Mouse (Mus musculus) large intestine, adult 2 months (tissue): ENCODE measurements around the gene H1foo. TPM values are rescaled to one million over a fixed set of nuclear protein-coding genes. Genes with fewer than 3 reads are reported as not detected.

Experiments used
- DNase-seq: peaks from one replicate; pipeline ENCODE4 v3.0.0-alpha.2; 2012; ENCODE audit warnings: low read depth, low spot score
- WGBS: fragments of 180-500 bp; shearing (Covaris S2); methylation state at CpG from one replicate; pipeline ENCODE4 v1.1.7; 2018; 5-methylcytosine and 5-hydroxymethylcytosine counted together
- polyA plus RNA-seq: library from polyadenylated mRNA; depleted of rRNA; stranded (reverse); fragments of >200 nt; gene quantifications from 2 replicates; pipeline ENCODE4 v1.2.3, GENCODE M21; 2012; rRNA removed

H1foo gene
- polyA plus RNA-seq = not detected in 2 replicates

DNA sequence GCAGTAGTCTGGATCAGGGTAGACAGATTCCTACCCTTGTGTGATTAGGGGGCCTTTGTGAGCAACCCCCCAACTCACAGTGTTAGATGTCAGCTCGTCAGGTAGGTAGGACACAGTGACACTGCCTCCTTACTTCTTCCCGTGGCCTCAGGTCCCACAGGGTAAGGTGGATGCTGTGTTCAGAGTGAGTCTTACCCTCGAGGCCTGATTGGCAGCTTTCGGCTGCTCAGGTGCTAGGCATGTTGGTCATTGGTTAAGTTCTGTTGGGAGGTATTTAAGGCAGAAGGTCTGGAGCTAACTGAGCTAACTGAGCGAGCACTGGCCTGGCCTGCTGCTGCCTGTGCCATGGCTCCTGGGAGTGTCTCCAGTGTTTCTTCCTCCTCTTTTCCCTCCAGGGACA is at the start of gene H1foo:
TSS of gene H1foo (plus strand) at position 301 of the 400 bp plus-strand sequence.
- DNase-seq = no peak
- WGBS = 91% methylated on average over 5 of the region's 5 CpGs

DNA sequence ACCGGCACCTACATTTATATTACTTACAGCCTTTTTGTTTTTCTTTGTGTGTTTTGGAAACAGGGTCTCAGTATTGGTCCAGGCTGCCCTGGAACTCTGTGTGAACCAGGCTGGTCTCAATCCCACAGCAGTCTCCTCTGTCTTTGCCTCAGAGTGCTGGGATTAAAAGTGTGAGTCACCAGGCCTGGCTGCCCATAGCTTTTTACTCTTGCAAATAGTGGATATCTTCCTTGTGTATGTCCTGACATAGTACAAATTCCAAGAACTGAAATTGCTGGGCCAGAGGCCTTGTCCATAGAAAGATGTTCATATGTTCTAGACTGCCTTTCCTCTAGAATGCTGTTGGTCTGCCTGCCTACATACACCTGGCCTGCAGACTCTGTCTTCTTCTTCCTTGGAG is 48.4 kb upstream of the H1foo start:
- no peak for DNase-seq
- 68% methylated on average over 1 of the region's 1 CpGs for WGBS

GRCm38 (mm10) chr6:115897117-115897516 is 47.6 kb upstream of the H1foo start:
- no peak for DNase-seq
- 61% methylated on average over 4 of the region's 4 CpGs for WGBS

DNA sequence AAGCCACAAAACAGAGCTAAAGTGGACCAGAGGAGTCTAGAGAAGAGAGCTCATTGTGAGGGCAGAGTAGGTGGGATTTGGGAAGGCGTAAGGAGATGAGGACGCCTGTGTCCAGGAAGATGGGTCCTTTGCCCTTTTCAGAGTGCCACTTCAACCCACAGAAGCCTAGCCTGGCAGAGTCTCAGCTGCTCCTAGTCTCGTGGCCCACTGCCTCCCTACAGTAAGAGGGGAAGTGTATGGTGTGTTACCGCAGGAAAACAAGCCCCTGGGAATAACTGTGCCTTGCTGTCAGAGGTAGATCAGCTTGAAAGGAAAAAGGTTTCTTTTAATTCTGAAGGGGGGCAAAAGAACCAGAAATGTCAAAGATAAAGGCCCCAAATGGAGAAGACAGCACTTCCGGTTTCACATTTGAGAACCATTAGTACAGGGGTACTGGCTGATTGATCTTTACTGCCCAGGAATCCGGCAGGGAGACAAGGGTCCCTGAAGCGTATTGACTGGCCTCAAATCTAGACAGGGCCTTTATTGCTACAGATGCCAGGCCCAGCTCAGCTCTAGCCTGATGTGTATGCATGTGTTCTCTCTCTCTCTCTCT is 46.7 kb upstream of the H1foo start:
- 87% methylated on average over 7 of the region's 7 CpGs for WGBS
- no peak for DNase-seq

GRCm38 (mm10) chr6:115901062-115901461 is 43.7 kb upstream of the H1foo start:
- 13% methylated on average over 3 of the region's 3 CpGs for WGBS
- DNase-seq = no peak

GRCm38 (mm10) chr6:115901489-115901931 is 43.2 kb upstream of the H1foo start:
- WGBS = 78% methylated on average over 8 of the region's 8 CpGs
- no peak for DNase-seq

- 79% methylated on average over 3 of the region's 3 CpGs for WGBS
- DNase-seq = no peak
Measured at GRCm38 (mm10) chr6:115902545-115902944, 42.2 kb upstream of the H1foo start.

- no peak for DNase-seq
- 90% methylated on average over 6 of the region's 6 CpGs for WGBS
Measured at GRCm38 (mm10) chr6:115905568-115905967, 39.2 kb upstream of the H1foo start.

DNA sequence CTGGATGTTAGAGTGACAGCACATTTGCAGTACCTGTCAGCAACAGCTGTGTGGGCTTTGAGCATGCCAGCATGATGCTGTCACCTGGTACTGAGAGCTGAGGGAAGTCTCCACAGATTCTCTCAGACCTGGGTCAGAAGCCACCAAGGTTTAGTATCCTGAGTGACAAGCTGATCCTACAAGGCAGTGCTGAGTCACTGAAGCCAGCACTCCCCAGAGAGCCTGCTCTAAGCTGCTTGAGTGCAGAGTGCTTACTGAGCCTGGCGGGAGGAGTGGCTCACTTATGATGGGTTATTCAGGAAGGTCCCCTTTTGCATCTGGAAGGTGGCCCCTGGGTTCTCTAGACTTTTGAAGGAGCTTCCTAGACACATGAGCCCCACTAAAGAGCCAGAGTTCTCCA is 38.3 kb upstream of the H1foo start:
- no peak for DNase-seq
- 86% methylated on average over 1 of the region's 1 CpGs for WGBS

- WGBS = 78% methylated on average over 2 of the region's 2 CpGs
- DNase-seq = no peak
Measured at GRCm38 (mm10) chr6:115906871-115907270, 37.9 kb upstream of the H1foo start.

- DNase-seq = no peak
- WGBS = 69% methylated on average over 6 of the region's 6 CpGs
Measured at GRCm38 (mm10) chr6:115908421-115908982, 36.2 kb upstream of the H1foo start.

DNA sequence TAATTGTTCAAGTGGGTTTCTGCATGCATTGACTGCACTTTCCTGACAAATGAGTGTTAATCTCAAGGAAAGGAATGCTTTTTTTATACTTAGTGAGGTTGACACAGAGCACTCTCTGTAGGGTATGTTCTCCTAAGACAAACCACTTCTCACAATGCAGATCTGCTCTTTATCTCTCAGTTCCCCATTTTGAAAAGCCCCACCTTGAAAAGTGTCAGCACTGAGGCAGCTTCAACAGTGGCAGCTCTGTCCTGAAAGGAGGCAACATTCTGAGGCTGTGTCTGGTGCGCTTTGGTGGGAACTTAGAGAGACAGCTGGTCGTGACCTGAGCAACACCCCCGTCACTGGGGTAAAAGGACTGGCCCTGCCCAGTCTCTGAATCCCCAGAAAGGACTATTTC is 35.7 kb upstream of the H1foo start:
- WGBS = 87% methylated on average over 3 of the region's 3 CpGs
- no peak for DNase-seq

- DNase-seq = no peak
- 57% methylated on average over 8 of the region's 8 CpGs for WGBS
Measured at GRCm38 (mm10) chr6:115909940-115910339, 34.8 kb upstream of the H1foo start.

DNA sequence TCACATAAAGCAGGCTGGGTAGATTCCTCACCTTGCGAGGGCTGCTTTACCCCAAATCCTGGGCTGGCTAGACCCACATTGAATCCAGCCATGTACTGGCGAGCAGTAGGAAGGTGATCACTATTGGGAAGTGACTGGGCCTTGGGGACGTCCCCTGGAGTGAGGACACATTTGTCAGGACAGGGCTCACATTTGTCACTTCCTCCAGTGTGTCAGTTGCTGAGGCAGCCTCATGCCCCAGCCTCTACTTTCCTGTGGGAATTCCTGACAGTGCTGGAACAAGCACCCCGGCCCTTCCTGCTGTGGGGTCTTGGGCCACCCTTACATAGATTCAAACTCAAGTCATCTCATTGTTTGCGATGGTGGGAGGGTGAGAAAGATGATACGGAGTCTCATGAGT is 33.0 kb upstream of the H1foo start:
- WGBS = 91% methylated on average over 6 of the region's 6 CpGs
- DNase-seq = no peak

DNA sequence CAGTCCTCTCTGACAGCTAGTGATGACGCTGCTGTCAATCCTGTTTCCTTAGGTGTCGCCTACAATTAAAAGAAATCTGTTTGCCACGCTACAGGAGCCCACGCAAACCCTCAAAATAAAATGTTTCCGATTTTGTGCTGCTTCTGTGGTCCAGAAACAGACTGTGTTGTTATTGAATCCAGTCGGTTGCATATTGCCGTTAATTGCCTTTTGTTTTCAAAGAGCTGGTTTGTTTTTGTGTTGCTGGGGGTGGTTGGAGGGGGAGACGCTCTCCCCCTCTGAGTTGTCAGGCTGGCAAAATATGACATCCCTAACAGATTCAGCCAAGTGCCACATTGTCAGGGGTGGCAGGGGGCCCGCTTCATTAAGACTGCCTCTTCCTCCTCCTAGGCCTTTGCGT is 31.3 kb upstream of the H1foo start:
- 89% methylated on average over 10 of the region's 10 CpGs for WGBS
- no peak for DNase-seq

DNA sequence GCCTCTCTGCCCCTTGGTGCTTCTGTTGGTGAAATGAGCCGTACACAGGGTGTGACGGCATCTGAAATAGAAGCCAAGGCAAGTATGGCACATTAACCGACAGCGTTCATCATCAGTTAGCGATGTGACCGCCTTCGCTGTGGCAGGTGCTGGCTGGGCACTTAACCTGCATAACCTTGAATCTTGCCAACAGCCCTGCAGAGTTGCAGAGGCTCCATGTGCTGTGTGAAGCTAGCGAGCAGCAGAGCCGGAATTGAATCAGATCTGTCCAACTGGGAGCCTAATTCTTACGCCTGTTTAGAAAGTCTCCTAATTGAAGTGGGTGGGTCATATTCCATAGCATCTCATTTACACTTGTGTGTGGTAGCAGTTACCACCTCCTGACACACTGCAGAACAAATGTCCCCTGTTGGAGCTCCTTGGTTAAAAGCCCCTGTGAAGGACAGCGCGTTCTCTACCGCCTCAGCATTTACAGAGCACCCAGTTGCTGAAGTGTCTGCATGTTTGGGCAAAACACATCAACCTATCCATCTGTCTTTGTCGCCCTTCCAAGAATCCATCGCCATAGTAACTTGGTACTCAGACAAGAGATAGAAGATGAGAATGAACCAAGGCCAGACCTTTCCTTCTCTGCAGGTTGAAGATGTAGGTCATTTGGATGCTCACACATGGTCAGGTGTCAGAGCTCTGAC is 30.1 kb upstream of the H1foo start:
- 91% methylated on average over 15 of the region's 15 CpGs for WGBS

DNA sequence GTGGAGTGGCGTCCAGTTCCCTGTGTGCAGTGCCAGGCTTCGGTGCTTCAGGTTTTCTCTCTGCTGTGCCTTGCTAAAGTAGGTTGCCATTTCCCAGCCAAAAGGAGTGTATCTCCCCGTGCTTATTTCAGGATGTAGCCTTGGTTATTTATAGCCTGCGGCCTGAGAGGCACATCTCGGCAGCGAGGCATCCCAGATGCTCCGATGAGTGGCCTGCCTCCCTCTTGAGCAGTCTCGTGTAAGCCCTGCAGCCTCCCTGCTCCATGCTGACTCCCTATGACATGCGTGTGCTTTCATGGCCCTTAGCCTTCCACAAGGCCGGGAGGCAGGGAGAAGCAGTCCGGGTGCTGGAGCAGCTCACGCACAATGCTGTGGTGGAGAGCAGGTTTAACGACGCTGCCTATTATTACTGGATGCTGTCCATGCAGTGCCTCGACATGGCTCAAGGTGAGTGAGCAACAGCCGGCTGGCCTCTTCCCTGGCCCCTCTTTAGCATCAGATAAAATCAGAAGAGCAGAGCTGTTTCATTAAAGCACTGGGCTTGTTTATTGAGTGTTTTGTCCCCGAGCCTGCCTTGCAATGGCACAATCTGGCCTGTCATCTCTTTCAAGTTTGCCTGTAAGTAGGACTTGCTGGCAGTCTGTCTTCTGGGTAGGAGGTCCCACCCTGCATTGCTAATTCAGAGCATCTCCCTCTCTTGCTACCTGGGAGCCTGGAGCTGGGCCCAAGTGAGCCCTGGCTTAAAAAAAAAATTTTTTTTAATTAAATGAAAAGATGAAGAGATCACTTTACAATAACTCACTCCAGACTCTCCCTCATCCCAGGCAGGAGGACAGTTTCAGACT is 28.9 kb upstream of the H1foo start:
- no peak for DNase-seq
- WGBS = 64% methylated on average over 17 of the region's 17 CpGs

More for the DNA sequence above, 30.1 kb upstream of the H1foo start:
- DNase-seq = no peak

GRCm38 (mm10) chr6:115916611-115917010 is 28.1 kb upstream of the H1foo start:
- DNase-seq = no peak
- 84% methylated on average over 5 of the region's 5 CpGs for WGBS

GRCm38 (mm10) chr6:115918615-115919014 is 26.1 kb upstream of the H1foo start:
- DNase-seq = no peak
- 96% methylated on average over 1 of the region's 1 CpGs for WGBS

DNA sequence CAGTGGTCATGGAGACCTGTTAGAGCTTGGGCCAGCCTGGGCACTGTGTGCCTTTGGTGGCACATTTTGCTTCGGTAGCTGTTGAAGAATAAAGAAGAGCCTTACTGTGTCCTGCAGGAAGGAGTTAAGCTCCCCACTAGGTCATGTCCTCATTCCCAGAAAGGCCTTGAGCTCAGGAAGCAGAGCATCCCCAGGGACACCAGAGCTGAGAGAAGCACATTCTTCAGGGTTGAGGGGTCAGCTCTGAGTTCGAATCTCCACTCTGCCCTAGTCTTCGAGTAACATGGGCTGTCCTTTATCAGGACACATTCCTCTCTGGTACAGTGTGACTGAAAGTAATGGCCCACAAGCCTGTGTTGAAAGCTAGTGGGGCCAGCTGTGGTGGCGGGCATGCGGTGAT is 24.9 kb upstream of the H1foo start:
- DNase-seq = no peak
- WGBS = 83% methylated on average over 5 of the region's 5 CpGs
